Mouse (Mus musculus) testis, adult 2 months (tissue): Measurements from ENCODE around the gene Myo5c.

Experiments used
- CTCF ChIP-seq: fragments of 200-500 bp; IDR thresholded peaks from 2 replicates; pipeline ENCODE4 v1.5.1; 2012; ENCODE audit warnings: low read depth, mild to moderate bottlenecking, inconsistent platforms, low read length, moderate library complexity; ENCODE audit not compliant: control insufficient read depth, insufficient read depth, insufficient replicate concordance
- POLR2A ChIP-seq: fragments of 200-500 bp; IDR thresholded peaks from 2 replicates; pipeline ENCODE4 v1.6.1; 2012; ENCODE audit warnings: low read depth, mild to moderate bottlenecking, inconsistent platforms, low read length, moderate library complexity; ENCODE audit not compliant: control insufficient read depth

DNA sequence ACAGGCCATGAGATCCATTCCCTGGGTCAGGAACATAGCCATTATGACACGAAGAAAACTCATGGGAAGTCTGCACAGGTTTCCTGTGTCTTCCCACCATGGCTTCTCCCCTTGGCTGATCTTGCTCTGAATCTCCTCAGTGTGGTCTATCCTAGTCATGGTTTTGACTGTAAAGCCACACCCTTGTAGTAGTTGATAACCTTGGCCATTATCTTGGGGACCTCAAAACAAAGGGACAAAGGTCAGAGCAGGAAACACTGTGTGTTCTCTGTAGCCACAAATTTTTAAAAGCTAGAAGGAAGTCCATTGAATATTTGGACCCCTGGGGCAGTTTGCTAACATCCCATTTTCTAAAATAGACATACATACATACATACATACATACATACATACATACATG, 16.5 kb downstream of the Myo5c start:
- TF ChIP-seq CTCF (no peak), POLR2A (no peak)
